Mouse (Mus musculus) midbrain, embryonic 12.5 days (tissue): ENCODE measurements at regions not wholly inside any gene's neighbourhood (a gene's known extent, or its start where the extent isn't known, plus 50 kb on each side); places are given as distances from the start of the nearest gene placed in this dataset.

Experiments
- ATAC-seq: fragments of 200-750 bp; cut with Nextera tagmentation; 2 replicates; pipeline ENCODE4 v1.8.0; 2017; ENCODE audit warnings: low read depth, moderate TSS enrichment, moderate library complexity; ENCODE audit not compliant: low FRiP score
- H3K27ac ChIP-seq: fragments of 300-500 bp; sonication (generic); replicated peaks from 2 replicates; pipeline ENCODE4 v1.5.1; 2016; ENCODE audit warnings: mild to moderate bottlenecking
- H3K27me3 ChIP-seq: fragments of 300-500 bp; sonication (generic); 2 replicates; pipeline ENCODE4 v1.6.1; 2016; ENCODE audit warnings: mild to moderate bottlenecking
- H3K36me3 ChIP-seq: fragments of 300-500 bp; sonication (generic); 2 replicates; pipeline ENCODE4 v1.6.1; 2016
- H3K4me1 ChIP-seq: fragments of 300-500 bp; sonication (generic); 2 replicates; pipeline ENCODE4 v1.6.1; 2016
- H3K4me2 ChIP-seq: fragments of 300-500 bp; sonication (generic); replicated peaks from 2 replicates; pipeline ENCODE4 v1.6.1; 2016; ENCODE audit warnings: mild to moderate bottlenecking, moderate library complexity
- H3K4me3 ChIP-seq: fragments of 300-500 bp; sonication (generic); 2 replicates; pipeline ENCODE4 v1.5.1; 2016; ENCODE audit warnings: mild to moderate bottlenecking
- H3K9ac ChIP-seq: fragments of 300-500 bp; sonication (generic); replicated peaks from 2 replicates; pipeline ENCODE4 v1.6.1; 2016; ENCODE audit warnings: mild to moderate bottlenecking, moderate library complexity
- H3K9me3 ChIP-seq: fragments of 300-500 bp; sonication (generic); 2 replicates; pipeline ENCODE4 v1.6.1; 2016; ENCODE audit warnings: mild to moderate bottlenecking
- WGBS: fragments of 180-500 bp; shearing (Covaris S2); methylation state at CpG from one replicate; pipeline ENCODE4 v1.1.7; 2016; 5-methylcytosine and 5-hydroxymethylcytosine counted together

GRCm38 (mm10) chr6:52471384-52471957, 158.2 kb downstream of the Evx1 start:
- H3K9ac ChIP-seq, result no peak overlapping the region
- no peaks in the 10 kb centered on the region for H3K27me3 ChIP-seq
- no peaks in the 10 kb centered on the region for H3K4me1 ChIP-seq
- H3K27ac ChIP-seq, result no peak overlapping the region
- no peak for ATAC-seq
- no peaks in the 10 kb centered on the region for H3K36me3 ChIP-seq
- no peak overlapping the region for H3K4me3 ChIP-seq
- WGBS, result 95% methylated on average over 1 of the region's 1 CpGs
- H3K4me2 ChIP-seq, result no peak overlapping the region
- no peaks in the 10 kb centered on the region for H3K9me3 ChIP-seq

GRCm38 (mm10) chr6:52472008-52472407, 158.7 kb downstream of the Evx1 start:
- ATAC-seq, result no peak
- Histone ChIP-seq H3K27me3 (no peaks in the 10 kb centered on the region), H3K9me3 (no peaks in the 10 kb centered on the region), H3K4me2 (no peak overlapping the region), H3K4me1 (no peaks in the 10 kb centered on the region), H3K9ac (no peak overlapping the region), H3K36me3 (no peaks in the 10 kb centered on the region), H3K27ac (no peak overlapping the region), H3K4me3 (no peak overlapping the region)
- WGBS, result 85% methylated on average over 4 of the region's 4 CpGs

GRCm38 (mm10) chr6:52473042-52473589, 159.8 kb downstream of the Evx1 start:
- H3K4me1 ChIP-seq, result no peaks in the 10 kb centered on the region
- no peak overlapping the region for H3K9ac ChIP-seq
- 65% methylated on average over 12 of the region's 12 CpGs for WGBS
- H3K27me3 ChIP-seq, result no peaks in the 10 kb centered on the region
- no peak overlapping the region for H3K27ac ChIP-seq
- no peaks in the 10 kb centered on the region for H3K9me3 ChIP-seq
- no peak overlapping the region for H3K4me2 ChIP-seq
- no peak overlapping the region for H3K4me3 ChIP-seq
- no peaks in the 10 kb centered on the region for H3K36me3 ChIP-seq
- ATAC-seq, result no peak

GRCm38 (mm10) chr6:52473924-52474323, 160.6 kb downstream of the Evx1 start:
- 60% methylated on average over 11 of the region's 11 CpGs for WGBS
- ATAC-seq, result no peak
- Histone ChIP-seq H3K4me3 (no peak overlapping the region), H3K27ac (no peak overlapping the region), H3K9ac (no peak overlapping the region), H3K9me3 (no peaks in the 10 kb centered on the region), H3K36me3 (no peaks in the 10 kb centered on the region), H3K4me2 (no peak overlapping the region), H3K27me3 (no peaks in the 10 kb centered on the region), H3K4me1 (no peaks in the 10 kb centered on the region)

- no peaks in the 10 kb centered on the region for H3K9me3 ChIP-seq
- H3K27me3 ChIP-seq, result no peaks in the 10 kb centered on the region
- no peak overlapping the region for H3K4me2 ChIP-seq
- no peaks in the 10 kb centered on the region for H3K36me3 ChIP-seq
- H3K4me1 ChIP-seq, result no peaks in the 10 kb centered on the region
- no peak for ATAC-seq
- WGBS, result 94% methylated on average over 8 of the region's 8 CpGs
- no peak overlapping the region for H3K9ac ChIP-seq
- H3K27ac ChIP-seq, result no peak overlapping the region
- H3K4me3 ChIP-seq, result no peak overlapping the region
These were observed 162.4 kb downstream of the Evx1 start for GRCm38 (mm10) chr6:52475676-52476075.

GRCm38 (mm10) chr6:52476907-52477306, 163.3 kb downstream of the Hibadh start:
- Histone ChIP-seq H3K27ac (no peak overlapping the region), H3K27me3 (no peaks in the 10 kb centered on the region), H3K9me3 (no peaks in the 10 kb centered on the region), H3K9ac (no peak overlapping the region), H3K4me3 (no peak overlapping the region), H3K4me2 (no peak overlapping the region), H3K36me3 (no peaks in the 10 kb centered on the region), H3K4me1 (no peaks in the 10 kb centered on the region)
- WGBS, result 72% methylated on average over 7 of the region's 7 CpGs
- ATAC-seq, result no peak

GRCm38 (mm10) chr6:52477380-52477779, 162.8 kb downstream of the Hibadh start:
- no peaks in the 10 kb centered on the region for H3K4me1 ChIP-seq
- H3K4me3 ChIP-seq, result no peak overlapping the region
- no peaks in the 10 kb centered on the region for H3K36me3 ChIP-seq
- no peak overlapping the region for H3K9ac ChIP-seq
- no peaks in the 10 kb centered on the region for H3K9me3 ChIP-seq
- WGBS, result 83% methylated on average over 7 of the region's 7 CpGs
- no peak overlapping the region for H3K4me2 ChIP-seq
- H3K27ac ChIP-seq, result no peak overlapping the region
- ATAC-seq, result no peak
- no peaks in the 10 kb centered on the region for H3K27me3 ChIP-seq

GRCm38 (mm10) chr6:52478624-52479023, 161.6 kb downstream of the Hibadh start:
- Histone ChIP-seq H3K27ac (no peak overlapping the region), H3K4me3 (no peak overlapping the region), H3K36me3 (no peaks in the 10 kb centered on the region), H3K27me3 (no peaks in the 10 kb centered on the region), H3K9me3 (no peaks in the 10 kb centered on the region), H3K9ac (no peak overlapping the region), H3K4me1 (no peaks in the 10 kb centered on the region), H3K4me2 (no peak overlapping the region)
- 77% methylated on average over 2 of the region's 2 CpGs for WGBS
- no peak for ATAC-seq

- Histone ChIP-seq H3K4me1 (no peaks in the 10 kb centered on the region), H3K9me3 (no peaks in the 10 kb centered on the region), H3K27me3 (no peaks in the 10 kb centered on the region), H3K9ac (no peak overlapping the region), H3K4me3 (no peak overlapping the region), H3K27ac (no peak overlapping the region), H3K36me3 (no peaks in the 10 kb centered on the region), H3K4me2 (no peak overlapping the region)
- no peak for ATAC-seq
- 76% methylated on average over 12 of the region's 12 CpGs for WGBS
These were observed 161.0 kb downstream of the Hibadh start for GRCm38 (mm10) chr6:52479200-52479599.

- 84% methylated on average over 7 of the region's 7 CpGs for WGBS
- Histone ChIP-seq H3K9me3 (no peaks in the 10 kb centered on the region), H3K36me3 (no peaks in the 10 kb centered on the region), H3K4me2 (no peak overlapping the region), H3K27me3 (no peaks in the 10 kb centered on the region), H3K4me1 (0 out of 2 replicates have a peak, but pooled peaks cover 4% of the 10 kb centered on the region), H3K9ac (no peak overlapping the region), H3K27ac (no peak overlapping the region), H3K4me3 (no peak overlapping the region)
- no peak for ATAC-seq
These were observed 158.2 kb downstream of the Hibadh start for GRCm38 (mm10) chr6:52481975-52482374.

- H3K27ac ChIP-seq, result no peak overlapping the region
These were observed 154.0 kb downstream of the Hibadh start for GRCm38 (mm10) chr6:52486146-52486545.

GRCm38 (mm10) chr6:52486655-52487054, 153.5 kb downstream of the Hibadh start:
- no peaks in the 10 kb centered on the region for H3K9me3 ChIP-seq
- no peaks in the 10 kb centered on the region; the same call in 1 of the 2 replicates for H3K27me3 ChIP-seq
- no peak overlapping the region for H3K4me3 ChIP-seq
- no peak overlapping the region for H3K4me2 ChIP-seq
- 0 out of 2 replicates have a peak, but pooled peaks cover 4% of the 10 kb centered on the region for H3K4me1 ChIP-seq
- WGBS, result 74% methylated on average over 4 of the region's 4 CpGs
- H3K36me3 ChIP-seq, result no peaks in the 10 kb centered on the region
- ATAC-seq, result no peak
- H3K27ac ChIP-seq, result no peak overlapping the region
- no peak overlapping the region for H3K9ac ChIP-seq

More at GRCm38 (mm10) chr6:52486146-52486545, 154.0 kb downstream of the Hibadh start:
- ATAC-seq, result no peak
- H3K9me3 ChIP-seq, result no peaks in the 10 kb centered on the region
- no peaks in the 10 kb centered on the region for H3K36me3 ChIP-seq
- 64% methylated on average over 9 of the region's 9 CpGs for WGBS
- no peak overlapping the region for H3K4me2 ChIP-seq
- H3K4me1 ChIP-seq, result 0 out of 2 replicates have a peak, but pooled peaks cover 4% of the 10 kb centered on the region
- no peak overlapping the region for H3K9ac ChIP-seq
- no peaks in the 10 kb centered on the region; the same call in 1 of the 2 replicates for H3K27me3 ChIP-seq
- H3K4me3 ChIP-seq, result no peak overlapping the region

GRCm38 (mm10) chr6:52487861-52488260, 152.3 kb downstream of the Hibadh start:
- H3K4me3 ChIP-seq, result no peak overlapping the region
- no peak overlapping the region for H3K27ac ChIP-seq
- H3K4me1 ChIP-seq, result peaks cover 7% of the 10 kb centered on the region; the same call in 1 of the 2 replicates
- no peak for ATAC-seq
- 89% methylated on average over 5 of the region's 5 CpGs for WGBS
- no peak overlapping the region for H3K9ac ChIP-seq
- no peaks in the 10 kb centered on the region; the same call in 1 of the 2 replicates for H3K27me3 ChIP-seq
- H3K36me3 ChIP-seq, result no peaks in the 10 kb centered on the region
- no peak overlapping the region for H3K4me2 ChIP-seq
- no peaks in the 10 kb centered on the region for H3K9me3 ChIP-seq
